Mouse (Mus musculus): ENCODE data around the gene Atp6v0a1. TPM values are rescaled to one million over a fixed set of nuclear protein-coding genes. Genes with fewer than 3 reads are reported as not detected.

The Atp6v0a1 gene
- polyA plus RNA-seq (2012; ENCODE audit: insufficient read depth, insufficient read length, low replicate concordance, missing spikeins), result 524 TPM in 1 of 2 replicates, not detected in the other

DNA sequence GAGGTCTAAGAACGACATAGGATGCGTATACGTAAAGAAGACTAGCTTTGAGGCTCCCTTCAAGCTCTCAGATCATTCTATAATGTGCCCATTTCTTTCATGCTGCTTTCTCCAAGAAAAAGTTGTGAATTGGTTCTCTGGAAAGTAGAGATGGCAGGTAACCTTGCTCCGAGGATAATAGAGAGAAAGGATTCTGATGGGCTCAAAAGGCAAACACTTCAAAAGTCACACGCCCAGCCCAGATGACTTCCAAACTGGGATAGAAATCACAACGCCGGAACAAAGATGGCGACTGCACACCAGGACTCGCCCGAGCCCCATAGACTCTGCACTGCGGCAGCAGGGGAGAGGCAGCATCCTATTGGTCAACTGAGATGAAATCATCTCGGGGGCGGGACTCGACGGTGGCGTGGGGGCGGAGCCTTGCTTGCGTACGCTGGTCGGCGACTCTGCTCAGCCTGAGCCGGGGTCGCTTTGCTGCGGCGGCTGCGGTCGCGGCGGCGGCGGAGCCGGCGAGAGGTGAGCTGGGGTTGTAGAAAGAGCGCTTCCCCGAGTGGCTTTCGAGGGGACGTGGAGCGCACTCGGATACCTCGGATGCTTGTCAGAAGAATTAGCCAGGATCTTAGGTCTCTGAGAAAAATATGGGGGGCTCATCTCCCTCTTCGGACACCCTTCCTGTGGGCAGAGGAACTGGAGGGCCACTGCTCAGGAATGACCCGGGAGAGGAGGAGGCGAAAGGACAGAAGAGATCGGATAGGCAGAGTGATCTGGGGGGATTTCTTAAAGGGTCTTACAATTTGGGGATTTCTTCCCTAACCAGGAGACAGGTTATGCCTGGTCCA lies at the start of gene Atp6v0a1:
Atp6v0a1 (plus strand) TSS at position 407 of the 842 bp plus-strand sequence.
- TF ChIP-seq CTCF (IDR thresholded peaks at IDR 0.05; ENCODE audit: insufficient read depth, low read depth, low read length), result no peak
- peak; percentile 99 for TF ChIP-seq POLR2A (IDR thresholded peaks at IDR 0.05; ENCODE audit: insufficient read depth, low read depth, low read length)
- under 1% methylated on average over 44 of the region's 44 CpGs for WGBS
- peak within 1 kb of the TSS; percentile 74 for H3K4me3 ChIP-seq (ENCODE audit: insufficient read depth, low read depth, low read length)
- peak within 1 kb of the TSS; percentile 87 for H3K27ac ChIP-seq (ENCODE audit: insufficient read depth, low read depth, low read length)
- 0 out of 2 replicates have a peak, but pooled peaks cover 3% of the 10 kb centered on the region for H3K4me1 ChIP-seq (ENCODE audit: control insufficient read depth, insufficient read depth, low read length)

- Histone ChIP-seq H3K4me1 (ENCODE audit: control insufficient read depth, insufficient read depth, low read length) (peaks cover 16% of the 10 kb centered on the region), H3K27ac (ENCODE audit: insufficient read depth, low read depth, low read length) (no peak overlapping the region), H3K4me3 (ENCODE audit: insufficient read depth, low read depth, low read length) (no peak overlapping the region)
- no peak for TF ChIP-seq POLR2A (IDR thresholded peaks at IDR 0.05; ENCODE audit: insufficient read depth, low read depth, low read length)
- TF ChIP-seq CTCF (IDR thresholded peaks at IDR 0.05; ENCODE audit: insufficient read depth, low read depth, low read length), result no peak
- WGBS, result 4% methylated on average over 14 of the region's 14 CpGs
Observed at GRCm38 (mm10) chr11:100959464-100959810, 49.8 kb upstream of the Atp6v0a1 start.

GRCm38 (mm10) chr11:100959826-100960225 lies 49.4 kb upstream of the Atp6v0a1 start:
- 30% methylated on average over 3 of the region's 3 CpGs for WGBS
- H3K4me3 ChIP-seq (ENCODE audit: insufficient read depth, low read depth, low read length), result no peak overlapping the region
- no peak overlapping the region for H3K27ac ChIP-seq (ENCODE audit: insufficient read depth, low read depth, low read length)
- TF ChIP-seq CTCF (IDR thresholded peaks at IDR 0.05; ENCODE audit: insufficient read depth, low read depth, low read length) (no peak), POLR2A (IDR thresholded peaks at IDR 0.05; ENCODE audit: insufficient read depth, low read depth, low read length) (no peak)
- peaks cover 16% of the 10 kb centered on the region for H3K4me1 ChIP-seq (ENCODE audit: control insufficient read depth, insufficient read depth, low read length)

DNA sequence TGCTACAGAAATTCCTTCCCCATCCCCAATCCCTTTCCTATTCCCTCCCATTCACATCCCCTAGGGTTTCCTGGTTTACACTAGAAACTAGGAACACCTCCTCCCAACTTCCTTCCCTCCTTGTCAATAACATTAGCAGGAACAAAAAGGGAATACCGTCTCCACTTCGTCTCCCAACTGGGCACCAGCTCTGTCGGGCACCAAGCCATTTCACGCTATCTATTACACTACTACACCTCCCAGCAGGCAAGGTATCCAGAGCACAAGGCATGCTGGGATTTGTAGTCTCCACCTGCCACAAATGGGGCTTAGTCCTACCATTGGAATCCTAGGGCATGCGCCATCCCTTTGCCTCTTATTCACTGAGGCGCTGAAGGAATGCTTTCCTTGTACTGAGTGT lies 48.7 kb upstream of the Atp6v0a1 start:
- WGBS, result 32% methylated on average over 6 of the region's 6 CpGs
- no peak overlapping the region for H3K27ac ChIP-seq (ENCODE audit: insufficient read depth, low read depth, low read length)
- no peak overlapping the region for H3K4me3 ChIP-seq (ENCODE audit: insufficient read depth, low read depth, low read length)
- TF ChIP-seq POLR2A (IDR thresholded peaks at IDR 0.05; ENCODE audit: insufficient read depth, low read depth, low read length) (no peak), CTCF (IDR thresholded peaks at IDR 0.05; ENCODE audit: insufficient read depth, low read depth, low read length) (no peak)
- peaks cover 16% of the 10 kb centered on the region for H3K4me1 ChIP-seq (ENCODE audit: control insufficient read depth, insufficient read depth, low read length)

DNA sequence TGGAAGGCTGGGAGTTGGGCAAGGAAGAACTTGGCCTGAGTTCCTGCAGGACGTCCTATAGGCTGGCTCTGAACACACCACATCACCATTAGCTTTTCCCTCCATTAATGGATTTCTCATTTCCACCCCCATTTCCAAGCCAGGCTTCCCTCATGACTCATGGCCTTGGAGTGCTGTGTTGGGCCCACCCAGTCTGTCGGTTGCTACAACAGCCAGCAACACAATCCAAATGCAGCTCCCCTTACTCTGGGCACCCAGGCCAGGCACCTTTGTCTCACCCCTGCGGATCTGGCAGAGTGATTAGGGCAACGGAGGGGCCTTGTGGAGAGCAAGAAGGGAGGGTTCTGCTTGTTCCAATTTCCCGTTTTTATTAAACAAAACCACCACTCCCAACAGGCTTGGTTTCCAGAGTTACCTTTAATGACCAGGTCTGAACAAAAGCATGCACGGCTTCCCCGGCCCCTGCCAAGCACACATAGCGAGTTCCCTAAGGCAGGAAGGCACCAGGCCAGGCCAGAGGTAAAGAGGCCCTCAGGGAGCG lies 46.8 kb upstream of the Atp6v0a1 start:
- no peak for TF ChIP-seq POLR2A (IDR thresholded peaks at IDR 0.05; ENCODE audit: insufficient read depth, low read depth, low read length)
- TF ChIP-seq CTCF (IDR thresholded peaks at IDR 0.05; ENCODE audit: insufficient read depth, low read depth, low read length), result no peak
- Histone ChIP-seq H3K27ac (ENCODE audit: insufficient read depth, low read depth, low read length) (no peak overlapping the region), H3K4me1 (ENCODE audit: control insufficient read depth, insufficient read depth, low read length) (peaks cover 17% of the 10 kb centered on the region), H3K4me3 (ENCODE audit: insufficient read depth, low read depth, low read length) (no peak overlapping the region)
- 43% methylated on average over 9 of the region's 9 CpGs for WGBS

DNA sequence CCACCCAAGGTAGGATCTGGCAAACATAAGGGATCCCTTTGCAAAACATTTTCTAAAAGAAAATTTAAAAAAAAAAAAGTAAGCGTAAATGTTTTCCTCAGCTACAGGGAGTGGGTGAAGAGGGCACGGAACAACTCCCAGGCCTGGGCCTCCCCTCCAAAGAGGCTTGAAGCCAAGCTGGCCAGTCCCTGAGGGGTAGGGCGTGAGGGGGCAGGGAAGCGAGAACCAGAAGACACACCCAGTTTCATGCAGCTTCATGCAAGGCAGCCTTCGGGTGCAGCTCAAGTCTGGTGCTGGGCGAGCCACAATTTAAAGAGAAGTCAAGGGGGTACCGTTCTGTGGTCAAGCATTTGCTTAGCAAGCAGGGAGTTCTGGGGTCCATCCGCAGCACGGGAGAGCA lies 45.6 kb upstream of the Atp6v0a1 start:
- Histone ChIP-seq H3K4me1 (ENCODE audit: control insufficient read depth, insufficient read depth, low read length) (peaks cover 15% of the 10 kb centered on the region), H3K27ac (ENCODE audit: insufficient read depth, low read depth, low read length) (no peak overlapping the region), H3K4me3 (ENCODE audit: insufficient read depth, low read depth, low read length) (no peak overlapping the region)
- WGBS, result 85% methylated on average over 9 of the region's 9 CpGs
- TF ChIP-seq POLR2A (IDR thresholded peaks at IDR 0.05; ENCODE audit: insufficient read depth, low read depth, low read length) (no peak), CTCF (IDR thresholded peaks at IDR 0.05; ENCODE audit: insufficient read depth, low read depth, low read length) (no peak)

- Histone ChIP-seq H3K4me1 (ENCODE audit: control insufficient read depth, insufficient read depth, low read length) (peaks cover 14% of the 10 kb centered on the region), H3K4me3 (ENCODE audit: insufficient read depth, low read depth, low read length) (no peak overlapping the region), H3K27ac (ENCODE audit: insufficient read depth, low read depth, low read length) (no peak overlapping the region)
- TF ChIP-seq CTCF (IDR thresholded peaks at IDR 0.05; ENCODE audit: insufficient read depth, low read depth, low read length) (no peak), POLR2A (IDR thresholded peaks at IDR 0.05; ENCODE audit: insufficient read depth, low read depth, low read length) (no peak)
- WGBS, result 90% methylated on average over 7 of the region's 7 CpGs
Observed at GRCm38 (mm10) chr11:100964180-100964579, 45.1 kb upstream of the Atp6v0a1 start.

GRCm38 (mm10) chr11:100964901-100965542 lies 44.2 kb upstream of the Atp6v0a1 start:
- WGBS, result 82% methylated on average over 6 of the region's 6 CpGs
- Histone ChIP-seq H3K4me1 (ENCODE audit: control insufficient read depth, insufficient read depth, low read length) (peaks cover 22% of the 10 kb centered on the region), H3K4me3 (ENCODE audit: insufficient read depth, low read depth, low read length) (no peak overlapping the region), H3K27ac (ENCODE audit: insufficient read depth, low read depth, low read length) (no peak overlapping the region)
- TF ChIP-seq POLR2A (IDR thresholded peaks at IDR 0.05; ENCODE audit: insufficient read depth, low read depth, low read length), result no peak
- TF ChIP-seq CTCF (IDR thresholded peaks at IDR 0.05; ENCODE audit: insufficient read depth, low read depth, low read length), result no peak

DNA sequence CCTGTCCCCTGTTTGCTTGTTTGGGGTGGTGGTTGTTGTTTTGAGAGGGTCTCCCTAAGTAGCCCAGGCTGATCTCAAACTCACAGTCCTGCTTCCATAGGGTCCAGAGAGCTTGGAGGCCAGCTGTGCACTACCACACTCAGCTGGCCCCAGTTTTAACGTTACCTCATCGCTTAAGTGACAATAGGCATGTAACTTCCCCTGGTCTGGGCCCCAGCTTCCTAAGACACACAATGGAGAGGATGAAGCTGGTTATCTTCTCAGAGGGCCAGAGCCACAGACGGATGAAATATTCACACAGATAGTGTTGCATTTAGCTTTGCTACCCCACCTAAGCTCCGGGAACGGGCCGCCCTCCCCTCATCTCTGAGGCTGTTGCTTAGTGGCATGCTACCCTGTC lies 43.5 kb upstream of the Atp6v0a1 start:
- TF ChIP-seq POLR2A (IDR thresholded peaks at IDR 0.05; ENCODE audit: insufficient read depth, low read depth, low read length), result no peak
- TF ChIP-seq CTCF (IDR thresholded peaks at IDR 0.05; ENCODE audit: insufficient read depth, low read depth, low read length), result no peak
- Histone ChIP-seq H3K27ac (ENCODE audit: insufficient read depth, low read depth, low read length) (no peak overlapping the region), H3K4me3 (ENCODE audit: insufficient read depth, low read depth, low read length) (no peak overlapping the region), H3K4me1 (ENCODE audit: control insufficient read depth, insufficient read depth, low read length) (peaks cover 29% of the 10 kb centered on the region)
- WGBS, result 86% methylated on average over 6 of the region's 6 CpGs
